Mouse (Mus musculus): ENCODE results near the gene Arhgap10.

The Arhgap10 gene

GRCm38 (mm10) chr8:77518201-77519115, 705 bp upstream of the Arhgap10 start:
- DNase-seq (ENCODE audit: extremely low read depth, insufficient read length, low spot score): peak; percentile 89

- DNase-seq (ENCODE audit: extremely low read depth, insufficient read length, low spot score): no peak
Observed at GRCm38 (mm10) chr8:77516845-77517244, 908 bp downstream of the Arhgap10 start.

GRCm38 (mm10) chr8:77515786-77516185, 2.0 kb downstream of the Arhgap10 start:
- no peak for DNase-seq (ENCODE audit: extremely low read depth, insufficient read length, low spot score)

GRCm38 (mm10) chr8:77515201-77515600, 2.6 kb downstream of the Arhgap10 start:
- no peak for DNase-seq (ENCODE audit: extremely low read depth, insufficient read length, low spot score)

- DNase-seq (ENCODE audit: extremely low read depth, insufficient read length, low spot score): no peak
Observed at GRCm38 (mm10) chr8:77511750-77512493, 5.8 kb downstream of the Arhgap10 start.

GRCm38 (mm10) chr8:77510426-77510825, 7.3 kb downstream of the Arhgap10 start:
- DNase-seq (ENCODE audit: extremely low read depth, insufficient read length, low spot score): no peak

- no peak for DNase-seq (ENCODE audit: extremely low read depth, insufficient read length, low spot score)
Observed at GRCm38 (mm10) chr8:77509044-77509443, 8.7 kb downstream of the Arhgap10 start.

GRCm38 (mm10) chr8:77507510-77508035, 10.2 kb downstream of the Arhgap10 start:
- DNase-seq (ENCODE audit: extremely low read depth, insufficient read length, low spot score): no peak

GRCm38 (mm10) chr8:77506539-77506938, 11.2 kb downstream of the Arhgap10 start:
- no peak for DNase-seq (ENCODE audit: extremely low read depth, insufficient read length, low spot score)

GRCm38 (mm10) chr8:77502547-77502946, 15.2 kb downstream of the Arhgap10 start:
- no peak for DNase-seq (ENCODE audit: extremely low read depth, insufficient read length, low spot score)

GRCm38 (mm10) chr8:77501131-77501530, 16.6 kb downstream of the Arhgap10 start:
- no peak for DNase-seq (ENCODE audit: extremely low read depth, insufficient read length, low spot score)

GRCm38 (mm10) chr8:77500264-77500663, 17.5 kb downstream of the Arhgap10 start:
- no peak for DNase-seq (ENCODE audit: extremely low read depth, insufficient read length, low spot score)

GRCm38 (mm10) chr8:77497442-77497841, 20.3 kb downstream of the Arhgap10 start:
- no peak for DNase-seq (ENCODE audit: extremely low read depth, insufficient read length, low spot score)

GRCm38 (mm10) chr8:77496253-77496652, 21.5 kb downstream of the Arhgap10 start:
- no peak for DNase-seq (ENCODE audit: extremely low read depth, insufficient read length, low spot score)

- DNase-seq (ENCODE audit: extremely low read depth, insufficient read length, low spot score): peak; percentile 67
Observed at GRCm38 (mm10) chr8:77494376-77495328, 23.1 kb downstream of the Arhgap10 start.

- DNase-seq (ENCODE audit: extremely low read depth, insufficient read length, low spot score): no peak
Observed at GRCm38 (mm10) chr8:77492356-77493058, 25.2 kb downstream of the Arhgap10 start.

- no peak for DNase-seq (ENCODE audit: extremely low read depth, insufficient read length, low spot score)
Observed at GRCm38 (mm10) chr8:77491231-77491923, 26.4 kb downstream of the Arhgap10 start.

GRCm38 (mm10) chr8:77490095-77490781, 27.5 kb downstream of the Arhgap10 start:
- peak; percentile 26 for DNase-seq (ENCODE audit: extremely low read depth, insufficient read length, low spot score)
